Mouse (Mus musculus) spleen, adult 2 months (tissue): ENCODE data around the gene G530012D18Rik. TPM values are rescaled to one million over a fixed set of nuclear protein-coding genes. Genes with fewer than 3 reads are reported as not detected.
A peak's percentile ranks its signal among the peaks of the same experiment; 100 is the strongest.
"Not testable (repeated sequence)": the region's sequence is repeated elsewhere in the genome, so short reads cannot be mapped to it uniquely, and the experiment has no call there.

ENCODE experiments used
- DNase-seq, 2 experiments: peaks; one replicate each; pipeline versions ENCODE4 v3.0.0 to v3.0.0-alpha.2; 2012 to 2021; ENCODE audit warnings: low spot score in 2 of 2, low read depth in 1 of 2
- H3K27ac ChIP-seq: fragments of 200-500 bp; 2 replicates; pipeline ENCODE4 v1.5.1; 2012; ENCODE audit warnings: low read length, inconsistent platforms; ENCODE audit not compliant: insufficient read depth
- H3K27me3 ChIP-seq: fragments of 200-500 bp; 2 replicates; pipeline ENCODE4 v1.6.1; 2012; ENCODE audit warnings: mild to moderate bottlenecking, moderate library complexity, low read length, inconsistent platforms; ENCODE audit not compliant: control insufficient read depth, insufficient read depth
- H3K36me3 ChIP-seq: fragments of 200-500 bp; 2 replicates; pipeline ENCODE4 v1.6.1; 2012; ENCODE audit warnings: mild to moderate bottlenecking, low read length, inconsistent platforms; ENCODE audit not compliant: control insufficient read depth, insufficient read depth
- H3K4me1 ChIP-seq: fragments of 200-500 bp; 2 replicates; pipeline ENCODE4 v1.6.1; 2011; ENCODE audit warnings: inconsistent platforms; ENCODE audit not compliant: control insufficient read depth, insufficient read depth, insufficient read length
- H3K4me3 ChIP-seq: fragments of 200-500 bp; 2 replicates; pipeline ENCODE4 v1.5.1; 2011; ENCODE audit warnings: mild to moderate bottlenecking, inconsistent platforms; ENCODE audit not compliant: insufficient read depth, insufficient read length; ENCODE audit errors: extremely low read depth
- WGBS: fragments of 180-500 bp; shearing (Covaris S2); methylation state at CpG from one replicate; pipeline ENCODE4 v1.1.7; 2018; 5-methylcytosine and 5-hydroxymethylcytosine counted together
- polyA plus RNA-seq: library from polyadenylated mRNA; depleted of rRNA; stranded (reverse); fragments of >200 nt; gene quantifications from 2 replicates; pipeline ENCODE4 v1.2.3, GENCODE M21; 2012

Gene G530012D18Rik
- polyA plus RNA-seq, 1 experiment = not detected

DNA sequence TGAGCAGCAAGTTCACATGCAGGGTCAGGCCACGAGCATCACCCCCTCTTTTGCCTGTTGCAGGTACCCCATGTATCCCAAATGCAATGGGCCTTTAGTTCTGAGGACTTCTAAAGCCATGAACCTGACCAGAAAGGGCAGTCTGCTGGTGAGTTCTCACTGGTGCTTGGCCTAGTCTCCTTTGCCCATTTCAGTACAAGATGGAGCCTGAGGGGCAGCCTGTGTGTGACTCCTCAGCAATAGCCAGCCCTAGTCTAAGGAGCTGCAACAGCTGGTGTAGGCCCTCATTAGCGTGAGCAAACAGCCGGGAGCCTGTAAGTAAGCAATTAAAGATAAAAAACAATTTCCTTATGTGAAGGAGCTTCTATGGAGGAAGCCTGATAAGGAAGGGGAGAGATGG lies 5.1 kb downstream of the G530012D18Rik start:
- not testable (repeated sequence) for DNase-seq, H3K27ac ChIP-seq, H3K36me3 ChIP-seq, H3K4me3 ChIP-seq, H3K27me3 ChIP-seq, H3K4me1 ChIP-seq
- WGBS = 78% methylated on average over 3 of the region's 3 CpGs

DNA sequence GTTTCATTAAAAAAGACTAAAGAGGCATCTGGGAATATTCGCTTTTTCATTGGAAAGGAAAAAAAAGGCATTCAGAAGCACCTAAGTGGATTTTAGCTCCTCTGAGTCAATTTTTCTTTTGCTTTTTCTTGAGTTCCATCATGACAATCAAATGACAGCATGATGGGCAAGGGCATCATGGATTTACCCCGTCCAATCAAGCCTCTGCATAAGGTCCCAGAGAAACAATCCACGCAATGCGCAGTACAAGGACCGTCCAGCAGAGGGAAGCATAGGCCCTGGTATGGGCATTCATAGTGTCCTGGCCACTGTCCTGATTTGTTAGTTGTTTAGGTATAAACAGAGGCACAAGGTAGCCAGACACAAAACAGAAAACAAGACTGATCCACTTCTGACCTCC lies 6.0 kb downstream of the G530012D18Rik start:
- not testable (repeated sequence) for H3K36me3 ChIP-seq, H3K4me3 ChIP-seq, H3K4me1 ChIP-seq, H3K27ac ChIP-seq, H3K27me3 ChIP-seq, DNase-seq
- WGBS = 44% methylated on average over 5 of the region's 5 CpGs

DNA sequence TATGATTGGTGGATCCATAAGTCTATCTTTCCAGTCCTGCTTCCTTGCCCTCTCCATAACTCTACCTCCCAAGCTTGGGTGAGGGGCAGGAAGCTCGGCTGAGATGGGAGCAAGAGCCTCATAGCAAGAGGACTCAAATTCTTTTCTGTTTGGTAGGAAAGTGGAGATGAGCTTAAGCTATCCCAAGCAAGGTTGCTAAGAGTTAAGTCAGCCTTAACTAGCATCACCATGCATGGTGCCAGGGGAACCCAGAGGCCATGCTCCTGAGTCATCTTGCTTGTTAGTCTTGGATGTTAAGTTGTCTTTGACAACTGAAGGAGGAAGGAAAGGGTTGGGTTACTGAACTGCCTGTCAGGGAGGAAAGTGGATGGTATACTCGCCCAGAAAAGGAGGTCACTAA lies 13.2 kb downstream of the G530012D18Rik start:
- H3K27me3 ChIP-seq, DNase-seq, H3K4me3 ChIP-seq, H3K4me1 ChIP-seq, H3K36me3 ChIP-seq, H3K27ac ChIP-seq: not testable (repeated sequence)
- WGBS = 84% methylated on average over 1 of the region's 2 CpGs

DNA sequence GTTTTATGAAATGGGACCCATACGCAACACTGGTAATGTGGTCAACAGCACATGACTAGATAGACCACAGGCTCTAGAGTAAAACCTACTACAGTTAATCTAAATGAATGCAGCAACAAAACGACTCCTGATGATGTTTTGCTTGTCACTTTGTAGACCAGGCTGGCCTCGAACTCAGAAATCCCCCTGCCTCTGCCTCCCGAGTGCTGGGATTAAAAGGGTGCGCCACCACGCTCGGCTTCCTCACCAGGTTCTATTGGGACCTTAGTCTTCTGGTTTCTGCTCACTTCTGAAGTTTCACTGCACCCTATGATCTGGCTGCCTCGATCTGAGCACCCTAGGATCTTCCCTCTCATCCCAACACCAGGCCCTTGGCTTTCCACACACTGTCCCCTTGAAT lies 17.1 kb downstream of the G530012D18Rik start:
- not testable (repeated sequence) for H3K4me3 ChIP-seq, DNase-seq, H3K36me3 ChIP-seq, H3K27ac ChIP-seq, H3K4me1 ChIP-seq, H3K27me3 ChIP-seq
- 87% methylated on average over 8 of the region's 8 CpGs for WGBS

DNA sequence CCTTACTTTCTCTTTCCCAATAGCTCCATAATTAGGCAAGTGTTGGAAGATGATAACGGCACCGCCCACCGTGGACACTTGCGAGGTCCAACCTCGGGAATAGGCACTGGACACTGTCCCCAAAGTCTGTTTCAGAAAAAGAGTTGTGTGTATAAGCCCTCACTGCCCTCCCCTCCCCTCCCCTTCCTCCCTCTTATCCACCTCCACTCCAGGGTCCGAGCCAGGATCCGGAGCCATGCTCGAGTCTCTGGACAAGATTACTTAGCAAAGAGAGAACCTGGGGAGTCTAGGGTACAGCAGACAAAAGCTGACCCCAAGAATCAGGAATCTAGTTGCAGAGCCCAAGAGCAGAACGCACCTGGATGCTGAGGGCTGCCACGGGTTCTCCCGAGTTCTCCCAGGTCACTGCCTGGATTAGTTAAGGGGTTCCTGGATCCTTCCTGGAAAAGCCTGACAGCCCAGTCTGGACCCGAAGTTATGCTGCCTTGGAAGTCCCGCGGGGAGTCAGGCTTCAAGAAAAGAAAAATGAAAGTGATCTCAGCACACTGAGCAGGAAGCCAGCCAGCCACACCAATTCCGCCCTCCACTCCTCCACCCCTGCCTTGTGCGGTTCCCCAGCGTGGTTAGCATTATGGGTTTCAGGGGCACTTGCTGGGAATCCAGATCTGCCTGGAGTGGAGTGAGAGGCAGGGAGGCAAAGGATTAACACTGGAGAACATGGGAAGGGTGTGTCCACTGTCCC lies 23.0 kb downstream of the G530012D18Rik start, which contains the start of gene Sp110:
Gene Sp110, minus strand, starts transcription at position 547 of the 742 bp plus-strand sequence.
- Histone ChIP-seq H3K27ac (0 out of 2 replicates have a peak within 1 kb of the TSS, but pooled peaks have one; percentile 62), H3K4me3 (peak within 1 kb of the TSS; percentile 50)
- peak in 1 of 2 experiments; percentile 49 for DNase-seq
- H3K27me3 ChIP-seq, H3K4me1 ChIP-seq, H3K36me3 ChIP-seq: not testable (repeated sequence)
- 47% methylated on average over 17 of the region's 17 CpGs for WGBS

DNA sequence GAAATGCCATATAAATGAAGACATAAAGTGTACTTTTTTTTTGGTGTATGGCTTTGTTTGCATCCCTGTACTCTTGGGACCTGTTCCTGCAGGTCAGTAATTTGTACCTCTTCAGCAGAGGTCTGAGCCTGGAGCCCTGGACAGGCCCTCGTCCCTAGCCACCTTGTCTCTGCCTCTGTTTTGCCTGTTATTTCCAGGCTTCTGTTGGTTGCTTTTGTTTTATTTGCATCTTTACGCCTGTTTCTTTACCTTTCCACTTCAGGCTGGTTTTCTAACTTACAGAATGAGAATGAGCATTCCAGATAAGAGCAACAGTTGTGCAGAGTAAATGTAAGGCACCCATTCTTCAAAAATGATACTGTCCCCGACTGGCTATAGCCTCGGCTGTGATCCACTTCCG lies 24.6 kb downstream of the G530012D18Rik start, which contains the start of gene Sp140:
Gene Sp140, plus strand, starts transcription at position 301 of the 400 bp plus-strand sequence.
- H3K36me3 ChIP-seq, H3K4me1 ChIP-seq, DNase-seq, H3K27me3 ChIP-seq: not testable (repeated sequence)
- Histone ChIP-seq H3K27ac (peak within 1 kb of the TSS; percentile 83), H3K4me3 (peak within 1 kb of the TSS; percentile 46)
- 75% methylated on average over 1 of the region's 5 CpGs for WGBS

DNA sequence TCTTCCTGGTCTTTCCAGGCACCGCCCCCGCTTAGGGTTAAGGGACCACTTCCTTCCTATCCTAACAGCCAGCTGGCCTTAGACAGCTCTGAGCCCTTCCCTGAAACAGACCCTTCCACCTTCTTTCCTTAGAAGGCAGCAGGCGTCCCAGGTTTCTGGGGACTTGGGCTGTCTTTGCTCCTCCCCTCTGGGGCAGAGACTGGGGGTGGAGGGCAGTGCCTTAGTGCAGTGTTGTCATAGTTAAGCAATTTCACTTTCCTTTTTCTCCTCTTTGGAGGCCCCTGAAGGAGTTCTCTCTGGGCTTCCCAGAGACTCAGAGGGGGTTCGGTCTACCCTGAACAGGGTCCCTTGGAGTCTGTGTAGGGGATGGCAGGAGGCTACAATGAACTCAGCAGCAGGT lies 25.3 kb downstream of the G530012D18Rik start:
- peak overlapping the region; percentile 46 for H3K4me3 ChIP-seq
- H3K27ac ChIP-seq = peak overlapping the region; percentile 83
- H3K36me3 ChIP-seq, H3K4me1 ChIP-seq, H3K27me3 ChIP-seq: not testable (repeated sequence)
- DNase-seq = peak; percentile 25 to 58
- WGBS = 41% methylated on average over 4 of the region's 4 CpGs

DNA sequence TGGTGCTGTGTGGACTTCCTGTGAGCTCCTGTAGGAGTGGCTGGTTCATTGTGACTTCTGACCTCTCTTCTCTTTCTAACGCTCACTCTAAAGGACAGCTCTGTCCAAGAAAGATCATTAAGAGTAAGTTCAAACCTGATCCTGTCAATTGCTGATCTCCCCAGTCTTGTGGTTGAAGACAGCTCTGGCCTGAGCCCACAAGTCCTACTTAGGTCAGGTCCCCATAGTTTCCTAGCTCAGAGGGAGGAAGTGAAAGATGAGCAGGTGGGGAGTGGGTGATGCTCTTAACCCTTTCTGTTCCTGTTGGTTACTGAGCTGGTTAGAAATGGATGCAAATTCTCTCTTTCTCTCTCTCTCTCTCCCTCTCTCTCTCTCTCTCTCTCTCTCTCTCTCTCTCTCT lies 28.9 kb downstream of the G530012D18Rik start:
- not testable (repeated sequence) for H3K36me3 ChIP-seq, DNase-seq, H3K27me3 ChIP-seq, H3K4me1 ChIP-seq
- 80% methylated on average over 1 of the region's 1 CpGs for WGBS
- Histone ChIP-seq H3K4me3 (peak overlapping the region; percentile 18; the same call in 1 of the 2 replicates), H3K27ac (peak overlapping the region; percentile 88)

DNA sequence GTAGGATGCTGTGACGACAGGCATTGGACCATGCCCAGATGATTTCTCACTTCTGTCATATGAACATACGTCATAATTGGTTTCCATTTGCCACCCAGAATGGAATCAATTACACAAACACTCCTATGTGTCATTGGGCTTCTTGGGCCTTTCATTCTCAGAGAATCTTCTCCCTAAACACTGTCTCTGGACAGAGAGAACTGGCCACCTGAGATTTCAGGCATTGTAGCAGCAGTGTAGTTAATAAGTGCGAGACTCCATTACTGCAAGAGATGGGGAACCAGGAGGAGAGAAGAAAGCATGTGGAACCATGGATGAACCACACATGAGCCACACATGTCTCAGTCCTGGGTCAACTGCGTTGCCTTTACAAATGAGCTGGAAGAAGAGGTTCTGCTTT lies 32.9 kb downstream of the G530012D18Rik start:
- not testable (repeated sequence) for H3K27me3 ChIP-seq, H3K4me1 ChIP-seq, H3K4me3 ChIP-seq, H3K36me3 ChIP-seq
- peak overlapping the region; percentile 88 for H3K27ac ChIP-seq
- peak in 1 of 2 experiments; percentile 61 for DNase-seq
- WGBS = 74% methylated on average over 4 of the region's 4 CpGs

DNA sequence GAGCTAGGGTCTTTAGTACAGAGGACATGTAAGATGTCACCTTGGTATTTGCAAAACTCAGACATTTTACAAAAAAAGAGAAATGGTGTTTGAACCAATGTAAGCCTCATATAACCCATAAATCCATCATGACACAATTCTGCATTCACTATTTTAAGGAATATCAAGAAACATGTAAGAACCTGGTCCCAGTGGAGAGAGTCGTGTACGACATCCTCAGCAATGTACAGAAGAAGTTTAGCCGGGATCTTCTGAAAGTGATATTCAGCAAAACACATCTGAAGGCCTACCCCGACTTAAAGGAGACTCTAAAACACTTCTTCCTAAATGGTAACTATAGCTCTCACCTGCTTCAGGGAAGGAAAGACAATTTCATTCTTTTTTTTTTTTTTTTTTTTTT lies 35.1 kb downstream of the G530012D18Rik start:
- DNase-seq, H3K27ac ChIP-seq, H3K4me1 ChIP-seq, H3K36me3 ChIP-seq, H3K4me3 ChIP-seq, H3K27me3 ChIP-seq: not testable (repeated sequence)
- WGBS = no CpG with 5 or more reads among the region's 4 CpGs

DNA sequence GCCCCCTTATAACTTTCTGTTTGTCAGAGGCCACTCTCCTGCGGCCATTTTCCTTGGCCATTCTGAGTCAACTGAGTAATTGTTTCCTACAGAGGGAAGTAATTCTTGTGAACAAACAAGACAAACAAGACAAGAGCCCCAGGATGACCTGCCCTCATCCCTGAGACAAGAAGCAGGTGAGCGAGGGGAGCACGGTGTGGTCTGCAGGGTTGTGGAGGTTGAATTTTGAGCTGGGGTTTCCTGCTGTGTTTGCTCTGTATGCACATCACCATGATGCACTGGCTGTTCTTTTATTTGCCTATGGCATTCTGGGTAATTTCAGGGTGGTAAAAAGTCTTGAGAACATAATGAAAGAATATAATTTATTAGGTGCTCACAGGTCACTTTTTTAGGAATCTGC lies 39.6 kb downstream of the G530012D18Rik start:
- H3K4me1 ChIP-seq, H3K4me3 ChIP-seq, H3K27ac ChIP-seq, DNase-seq, H3K27me3 ChIP-seq, H3K36me3 ChIP-seq: not testable (repeated sequence)
- WGBS = 92% methylated on average over 3 of the region's 3 CpGs
